Mouse (Mus musculus) sigmoid colon, adult 10 weeks (tissue): ENCODE data around the gene Olfr1474. TPM values are rescaled to one million over a fixed set of nuclear protein-coding genes. Genes with fewer than 3 reads are reported as not detected.

Source experiments
- polyA plus RNA-seq: library from polyadenylated mRNA; stranded (reverse); fragments of 350-450 nt; fragmentation: Illumina TruSeq; extraction: RNeasy Lipid Tissue Mini Kit (QIAGEN cat#74804); gene quantifications from one replicate; pipeline ENCODE4 v1.2.3, GENCODE M21; 2014; ENCODE audit warnings: low read depth, low replicate concordance

Olfr1474 gene
- polyA plus RNA-seq, result not detected

GRCm38 (mm10) chr19:13469265-13469664 lies at the start of gene Olfr1474:
Gene Olfr1474 (plus strand): TSS chr19:13469565.

DNA sequence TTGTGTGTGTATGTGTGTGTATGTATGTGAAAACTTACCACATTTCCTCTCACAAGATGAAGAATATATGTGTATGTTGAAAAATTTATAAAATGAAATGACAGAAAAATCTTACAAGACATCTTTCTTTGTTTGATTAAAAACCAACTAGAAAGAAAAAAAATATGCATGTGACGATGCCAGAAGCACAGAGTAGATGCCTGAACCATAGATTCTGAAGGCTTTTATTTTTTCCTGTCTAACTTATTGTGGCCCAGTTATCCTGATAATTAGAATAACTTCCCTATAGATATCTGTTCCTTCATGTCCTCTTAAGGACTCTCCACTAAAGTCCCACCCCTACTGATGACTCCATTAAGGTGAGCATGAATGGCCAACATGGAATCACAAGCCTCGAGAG lies 26.3 kb upstream of the Olfr1474 start, which contains the start of gene Olfr1471:
Olfr1471 (plus strand) TSS at position 301 of the 400 bp plus-strand sequence.

DNA sequence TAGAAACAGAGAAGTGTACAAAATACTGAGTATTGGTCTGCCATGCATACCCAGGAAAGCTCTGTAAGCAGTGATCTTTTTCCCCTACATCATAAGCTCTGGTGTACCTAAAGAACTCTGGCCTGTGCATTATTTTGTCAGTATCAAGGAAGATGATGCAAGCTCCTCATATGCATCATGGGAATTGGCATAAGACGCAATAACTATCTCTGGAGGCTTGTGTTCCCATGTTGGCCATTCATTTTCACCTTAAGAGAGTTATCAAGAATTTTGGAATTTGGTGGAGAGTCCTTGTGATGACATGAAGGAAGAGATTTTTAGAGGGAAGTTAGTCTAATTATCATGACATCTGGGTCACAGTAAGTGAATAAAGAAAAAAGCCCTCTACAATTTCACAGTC lies 13.4 kb upstream of the Olfr1474 start, which contains the start of gene Olfr1472:
Olfr1472 (minus strand) TSS at position 101 of the 400 bp plus-strand sequence.

GRCm38 (mm10) chr19:13480096-13480495 lies 10.7 kb downstream of the Olfr1474 start, which contains the start of gene Olfr1475:
Gene Olfr1475 (minus strand): TSS chr19:13480196.

GRCm38 (mm10) chr19:13500246-13500645 lies 30.9 kb downstream of the Olfr1474 start, which contains the start of gene Olfr1477:
Gene Olfr1477 (plus strand): TSS chr19:13500546.

Other genes starting within 250 kb of the Olfr1474 start
- gene Olfr1463, start 238.2 kb upstream of the Olfr1474 start, polyA plus RNA-seq, result not detected
- not detected for gene Olfr1465, start 154.0 kb upstream of the Olfr1474 start, polyA plus RNA-seq
- gene Olfr1466, start 130.7 kb upstream of the Olfr1474 start, polyA plus RNA-seq, result not detected
- not detected for gene Olfr1467, start 107.3 kb upstream of the Olfr1474 start, polyA plus RNA-seq
- gene Olfr1469, start 61.7 kb upstream of the Olfr1474 start, polyA plus RNA-seq, result not detected
- gene Olfr1471, start 26.2 kb upstream of the Olfr1474 start, polyA plus RNA-seq, result not detected
- not detected for gene Olfr1472, start 13.5 kb upstream of the Olfr1474 start, polyA plus RNA-seq
- not detected for gene Olfr1475, start 10.6 kb downstream of the Olfr1474 start, polyA plus RNA-seq
- not detected for gene Olfr1477, start 31.0 kb downstream of the Olfr1474 start, polyA plus RNA-seq
- not detected for gene Olfr1480, start 58.3 kb downstream of the Olfr1474 start, polyA plus RNA-seq
- gene Olfr1484, start 113.9 kb downstream of the Olfr1474 start, polyA plus RNA-seq, result not detected
- gene Olfr1487, start 147.8 kb downstream of the Olfr1474 start, polyA plus RNA-seq, result not detected
- not detected for gene Olfr1489, start 162.1 kb downstream of the Olfr1474 start, polyA plus RNA-seq
- gene Olfr1490, start 181.5 kb downstream of the Olfr1474 start, polyA plus RNA-seq, result not detected
- gene Olfr1491, start 227.7 kb downstream of the Olfr1474 start, polyA plus RNA-seq, result not detected